Mouse (Mus musculus) heart, embryonic 15.5 days (tissue): ENCODE measurements around the gene Mettl22. TPM values are rescaled to one million over a fixed set of nuclear protein-coding genes. Genes with fewer than 3 reads are reported as not detected.
A peak's percentile ranks its signal among the peaks of the same experiment; 100 is the strongest.

Experiments used
- ATAC-seq: fragments of 200-750 bp; cut with Nextera tagmentation; replicated peaks from 2 replicates; pipeline ENCODE4 v1.8.0; 2017; ENCODE audit warnings: low read depth, moderate TSS enrichment; ENCODE audit not compliant: insufficient number of reproducible peaks, insufficient read depth, low FRiP score
- H3K27ac ChIP-seq: fragments of 300-500 bp; sonication (generic); 2 replicates; pipeline ENCODE4 v1.5.1; 2015; ENCODE audit warnings: mild to moderate bottlenecking, inconsistent platforms
- H3K27me3 ChIP-seq: fragments of 300-500 bp; sonication (generic); 2 replicates; pipeline ENCODE4 v1.6.1; 2015; ENCODE audit warnings: inconsistent platforms
- H3K36me3 ChIP-seq: fragments of 300-500 bp; sonication (generic); 2 replicates; pipeline ENCODE4 v1.6.1; 2015; ENCODE audit warnings: mild to moderate bottlenecking, inconsistent platforms
- H3K4me1 ChIP-seq: fragments of 300-500 bp; sonication (generic); replicated peaks from 2 replicates; pipeline ENCODE4 v1.6.1; 2015; ENCODE audit warnings: inconsistent platforms
- H3K4me2 ChIP-seq: fragments of 300-500 bp; sonication (generic); 2 replicates; pipeline ENCODE4 v1.6.1; 2015; ENCODE audit warnings: inconsistent platforms, mild to moderate bottlenecking, moderate library complexity
- H3K4me3 ChIP-seq: fragments of 300-500 bp; sonication (generic); 2 replicates; pipeline ENCODE4 v1.5.1; 2015; ENCODE audit warnings: mild to moderate bottlenecking, inconsistent platforms
- H3K9ac ChIP-seq: fragments of 300-500 bp; sonication (generic); 2 replicates; pipeline ENCODE4 v1.6.1; 2015; ENCODE audit warnings: mild to moderate bottlenecking, inconsistent platforms
- H3K9me3 ChIP-seq: fragments of 300-500 bp; sonication (generic); replicated peaks from 2 replicates; pipeline ENCODE4 v1.6.1; 2016; ENCODE audit warnings: inconsistent platforms
- WGBS: fragments of 180-500 bp; shearing (Covaris S2); methylation state at CpG from one replicate; pipeline ENCODE4 v1.1.7; 2015; ENCODE audit warnings: mixed read lengths; 5-methylcytosine and 5-hydroxymethylcytosine counted together
- polyA plus RNA-seq: library from polyadenylated mRNA; unstranded; fragments of >200 nt; fragmentation: Nextera tagmentation; extraction: Ambion mirVana; gene quantifications from 2 replicates; pipeline ENCODE4 v1.2.1, GENCODE M21; 2015

Mettl22 gene
- polyA plus RNA-seq, 1 experiment from 2014 or later: 37.9 TPM

GRCm38 (mm10) chr16:8512830-8513229 lies 42.2 kb downstream of the Mettl22 start:
- ATAC-seq: no peak
- Histone ChIP-seq H3K4me3 (peak overlapping the region; percentile 63), H3K36me3 (no peaks in the 10 kb centered on the region), H3K9me3 (no peaks in the 10 kb centered on the region), H3K9ac (peak overlapping the region; percentile 12; the same call in 1 of the 2 replicates), H3K27me3 (no peaks in the 10 kb centered on the region; the same call in 1 of the 2 replicates), H3K4me2 (peak overlapping the region; percentile 92), H3K4me1 (peaks cover 25% of the 10 kb centered on the region), H3K27ac (no peak overlapping the region)
- WGBS: 2% methylated on average over 5 of the region's 5 CpGs

DNA sequence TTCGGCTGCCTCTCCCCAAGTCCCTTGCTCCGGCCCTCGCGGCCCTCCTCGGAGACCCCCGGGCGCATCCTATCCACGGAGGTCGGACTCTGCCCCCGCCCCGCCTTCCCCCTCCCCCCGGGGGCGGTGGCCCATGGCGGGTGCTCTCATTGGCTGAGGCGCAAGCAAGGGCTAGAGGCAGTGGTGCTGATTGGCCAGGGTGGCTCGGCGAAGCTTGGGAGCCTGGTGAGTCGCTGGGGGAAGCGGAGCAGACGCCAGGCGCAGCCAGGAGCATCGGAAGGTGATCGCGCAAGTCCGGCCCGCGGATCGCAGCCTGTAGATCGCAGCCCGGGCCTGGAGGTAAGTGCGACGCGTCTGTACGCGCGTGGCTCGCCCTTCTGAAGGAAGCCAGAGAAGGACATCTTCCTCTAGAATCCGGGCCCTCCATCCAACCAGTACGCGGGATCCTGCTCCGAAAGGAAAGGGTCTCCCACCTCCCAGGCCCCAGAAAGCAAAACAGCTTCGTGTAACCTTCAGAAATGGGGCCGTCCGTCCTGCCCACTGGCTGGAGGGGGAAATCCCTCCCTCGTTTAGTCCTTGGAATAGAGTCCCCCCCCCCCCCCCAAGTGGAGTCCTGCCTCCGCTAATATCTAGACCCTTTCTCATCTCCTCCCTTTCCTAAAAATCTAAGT lies 42.8 kb downstream of the Mettl22 start, which contains the start of gene Abat:
Abat (plus strand) TSS at position 194 of the 671 bp plus-strand sequence.
- peak within 1 kb of the TSS; percentile 63 for H3K4me3 ChIP-seq
- H3K4me1 ChIP-seq: peaks cover 29% of the 10 kb centered on the region
- under 1% methylated on average over 46 of the region's 46 CpGs for WGBS
- ATAC-seq: peak; percentile 96
- H3K36me3 ChIP-seq: no peaks in the 10 kb centered on the region
- peak within 1 kb of the TSS; percentile 69 for H3K27ac ChIP-seq
- H3K27me3 ChIP-seq: no peaks in the 10 kb centered on the region; the same call in 1 of the 2 replicates
- peak within 1 kb of the TSS; percentile 92 for H3K4me2 ChIP-seq
- peak within 1 kb of the TSS; percentile 64 for H3K9ac ChIP-seq
- H3K9me3 ChIP-seq: no peaks in the 10 kb centered on the region

DNA sequence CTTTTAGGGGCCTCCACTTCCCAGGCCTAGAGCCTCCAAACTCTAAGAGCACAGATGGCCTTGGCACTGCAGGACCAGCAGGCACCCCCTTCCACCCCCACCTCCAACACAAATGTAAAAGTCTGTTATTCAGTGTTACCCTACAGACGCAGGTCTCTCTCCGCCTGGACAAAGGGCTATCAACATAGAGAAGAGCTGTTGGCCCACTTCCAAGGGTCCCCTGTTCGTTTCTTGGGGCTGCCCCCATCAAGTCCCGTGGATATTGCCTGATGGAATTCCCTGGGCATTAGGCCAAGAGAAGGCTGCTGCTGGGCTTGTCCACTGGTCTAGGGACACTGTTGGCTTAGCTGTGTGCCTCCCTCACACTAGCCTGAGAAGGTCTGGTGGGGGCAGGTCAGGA lies 43.6 kb downstream of the Mettl22 start:
- Histone ChIP-seq H3K36me3 (no peaks in the 10 kb centered on the region), H3K9ac (peak overlapping the region; percentile 34), H3K4me1 (peaks cover 29% of the 10 kb centered on the region), H3K9me3 (no peaks in the 10 kb centered on the region), H3K27me3 (no peaks in the 10 kb centered on the region; the same call in 1 of the 2 replicates), H3K4me2 (peak overlapping the region; percentile 92), H3K27ac (peak overlapping the region; percentile 69), H3K4me3 (peak overlapping the region; percentile 63)
- peak; percentile 61 for ATAC-seq
- WGBS: 7% methylated on average over 4 of the region's 4 CpGs

DNA sequence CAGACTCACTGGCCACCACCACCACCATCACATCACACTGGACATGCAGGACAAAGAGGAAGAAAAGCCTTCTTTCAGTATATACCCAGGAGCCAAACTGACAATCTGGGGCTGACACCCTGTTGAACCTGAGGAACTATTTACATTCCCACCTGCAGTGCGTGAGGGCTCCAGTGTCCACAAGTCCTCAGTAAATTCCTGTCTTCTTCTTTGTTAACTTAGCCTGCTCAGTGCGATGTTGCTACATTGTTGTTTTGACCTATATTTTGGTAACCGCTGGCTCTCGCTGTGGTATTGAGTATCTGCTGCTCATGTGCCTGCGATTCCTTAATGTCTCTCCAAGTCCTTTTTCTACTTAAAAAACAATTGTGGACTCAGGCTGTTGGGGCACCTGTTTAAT lies 49.9 kb downstream of the Mettl22 start:
- Histone ChIP-seq H3K4me2 (no peak overlapping the region), H3K27me3 (no peaks in the 10 kb centered on the region), H3K9me3 (no peaks in the 10 kb centered on the region), H3K27ac (no peak overlapping the region), H3K9ac (no peak overlapping the region), H3K4me1 (peaks cover 36% of the 10 kb centered on the region), H3K4me3 (no peak overlapping the region), H3K36me3 (no peaks in the 10 kb centered on the region)
- WGBS: 89% methylated on average over 5 of the region's 5 CpGs
- ATAC-seq: no peak

DNA sequence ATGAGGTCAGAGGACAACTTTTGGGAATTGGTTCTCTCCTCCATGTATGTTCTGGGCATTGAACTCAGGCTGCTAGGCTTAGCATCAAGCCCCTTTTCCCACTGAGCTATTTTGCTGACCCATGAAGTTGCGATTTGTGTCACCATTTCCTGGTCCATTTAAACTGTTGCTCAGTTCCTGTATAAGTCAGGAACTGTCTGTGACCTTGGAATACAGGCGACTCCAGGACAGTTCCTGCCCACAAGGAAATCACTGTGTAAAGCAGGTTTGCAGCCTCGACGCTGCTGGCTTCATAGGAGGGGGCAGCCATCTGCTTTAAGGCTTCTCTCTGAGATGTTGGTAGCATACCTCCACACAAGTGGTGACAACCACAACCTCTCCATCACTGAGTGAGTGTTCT lies 50.7 kb downstream of the Mettl22 start:
- H3K27ac ChIP-seq: no peak overlapping the region
- H3K4me1 ChIP-seq: peaks cover 40% of the 10 kb centered on the region
- no peak for ATAC-seq
- H3K9ac ChIP-seq: no peak overlapping the region
- no peak overlapping the region for H3K4me3 ChIP-seq
- no peak overlapping the region for H3K4me2 ChIP-seq
- H3K36me3 ChIP-seq: no peaks in the 10 kb centered on the region
- H3K27me3 ChIP-seq: no peaks in the 10 kb centered on the region
- 60% methylated on average over 4 of the region's 4 CpGs for WGBS
- no peaks in the 10 kb centered on the region for H3K9me3 ChIP-seq

GRCm38 (mm10) chr16:8523480-8524144 lies 53.0 kb downstream of the Mettl22 start:
- Histone ChIP-seq H3K36me3 (no peaks in the 10 kb centered on the region), H3K9me3 (no peaks in the 10 kb centered on the region), H3K27me3 (no peaks in the 10 kb centered on the region), H3K4me3 (no peak overlapping the region), H3K27ac (peak overlapping the region; percentile 81), H3K4me1 (peaks cover 36% of the 10 kb centered on the region), H3K9ac (0 out of 2 replicates have a peak overlapping the region, but pooled peaks have one; percentile 8), H3K4me2 (peak overlapping the region; percentile 38)
- 12% methylated on average over 11 of the region's 11 CpGs for WGBS
- peak; percentile 82 for ATAC-seq

DNA sequence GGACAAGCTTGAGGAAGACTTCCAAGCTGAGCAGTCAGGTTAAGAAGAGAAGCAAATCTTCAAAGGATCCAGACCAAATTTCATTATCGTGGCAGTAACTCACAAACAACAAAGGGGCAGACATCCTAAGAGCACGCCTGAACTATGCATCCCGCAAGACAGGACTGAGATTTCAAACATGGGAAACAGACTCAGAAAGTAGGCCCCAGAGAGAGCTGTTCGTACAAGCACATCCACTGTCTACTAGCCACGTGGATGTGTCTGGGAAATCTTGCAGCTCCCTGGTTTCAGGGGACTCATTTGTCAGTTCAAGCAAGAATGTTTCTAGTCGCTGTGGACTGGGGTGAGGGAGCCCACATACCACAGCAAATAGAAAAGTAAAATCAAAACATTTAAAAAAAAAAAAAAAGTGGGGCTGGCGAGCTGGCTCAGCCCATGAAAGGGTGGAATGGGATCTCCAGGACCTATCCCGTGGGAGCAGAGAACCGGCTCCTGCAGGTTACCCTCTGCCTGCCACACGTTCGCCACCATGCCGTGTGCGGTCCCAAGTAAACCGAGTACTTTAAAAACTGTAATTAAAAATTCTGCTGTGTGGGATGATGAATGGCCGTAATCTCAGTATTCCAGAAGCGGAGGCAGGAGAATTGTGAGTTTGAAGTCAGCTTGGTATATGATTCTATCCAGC lies 53.7 kb downstream of the Mettl22 start:
- Histone ChIP-seq H3K4me1 (peaks cover 36% of the 10 kb centered on the region), H3K9ac (0 out of 2 replicates have a peak overlapping the region, but pooled peaks have one; percentile 8), H3K36me3 (no peaks in the 10 kb centered on the region), H3K27me3 (no peaks in the 10 kb centered on the region), H3K27ac (peak overlapping the region; percentile 81), H3K9me3 (no peaks in the 10 kb centered on the region), H3K4me3 (no peak overlapping the region), H3K4me2 (peak overlapping the region; percentile 38)
- ATAC-seq: no peak
- 55% methylated on average over 16 of the region's 16 CpGs for WGBS

GRCm38 (mm10) chr16:8525293-8525692 lies 54.7 kb downstream of the Mettl22 start:
- peaks cover 36% of the 10 kb centered on the region for H3K4me1 ChIP-seq
- no peak for ATAC-seq
- H3K27me3 ChIP-seq: no peaks in the 10 kb centered on the region
- no peaks in the 10 kb centered on the region for H3K9me3 ChIP-seq
- no peak overlapping the region for H3K4me3 ChIP-seq
- H3K9ac ChIP-seq: no peak overlapping the region
- H3K4me2 ChIP-seq: no peak overlapping the region
- 63% methylated on average over 3 of the region's 3 CpGs for WGBS
- no peaks in the 10 kb centered on the region for H3K36me3 ChIP-seq
- no peak overlapping the region for H3K27ac ChIP-seq

GRCm38 (mm10) chr16:8525877-8526276 lies 55.3 kb downstream of the Mettl22 start:
- Histone ChIP-seq H3K4me2 (no peak overlapping the region), H3K4me3 (no peak overlapping the region), H3K27me3 (no peaks in the 10 kb centered on the region), H3K4me1 (peaks cover 36% of the 10 kb centered on the region), H3K27ac (no peak overlapping the region), H3K9ac (no peak overlapping the region), H3K36me3 (no peaks in the 10 kb centered on the region), H3K9me3 (no peaks in the 10 kb centered on the region)
- WGBS: 36% methylated on average over 7 of the region's 7 CpGs
- no peak for ATAC-seq

GRCm38 (mm10) chr16:8529389-8529788 lies 58.8 kb downstream of the Mettl22 start:
- H3K9ac ChIP-seq: no peak overlapping the region
- no peaks in the 10 kb centered on the region for H3K27me3 ChIP-seq
- no peaks in the 10 kb centered on the region for H3K36me3 ChIP-seq
- no peak overlapping the region for H3K4me3 ChIP-seq
- no peak for ATAC-seq
- no peak overlapping the region for H3K4me2 ChIP-seq
- no peaks in the 10 kb centered on the region for H3K9me3 ChIP-seq
- H3K4me1 ChIP-seq: peaks cover 18% of the 10 kb centered on the region
- WGBS: 93% methylated on average over 1 of the region's 1 CpGs
- H3K27ac ChIP-seq: no peak overlapping the region

- no peaks in the 10 kb centered on the region for H3K36me3 ChIP-seq
- H3K9ac ChIP-seq: no peak overlapping the region
- H3K4me1 ChIP-seq: peaks cover 12% of the 10 kb centered on the region
- no peak overlapping the region for H3K4me2 ChIP-seq
- H3K27ac ChIP-seq: no peak overlapping the region
- no peak for ATAC-seq
- no peaks in the 10 kb centered on the region for H3K9me3 ChIP-seq
- no peak overlapping the region for H3K4me3 ChIP-seq
- H3K27me3 ChIP-seq: no peaks in the 10 kb centered on the region
- WGBS: 69% methylated on average over 14 of the region's 14 CpGs
Observed at GRCm38 (mm10) chr16:8530018-8530417, 59.4 kb downstream of the Mettl22 start.
